Mouse (Mus musculus) ES-Bruce4 (cell line): Measurements from ENCODE around the gene Adamtsl4.

Source experiments
- CTCF ChIP-seq: IDR thresholded peaks from one replicate; pipeline ENCODE4 v1.8.1; 2011; ENCODE audit warnings: low read depth, low read length
- EP300 ChIP-seq: IDR thresholded peaks from 2 replicates; pipeline ENCODE4 v1.6.1; 2011; ENCODE audit warnings: low read depth, low read length; ENCODE audit not compliant: insufficient read depth

DNA sequence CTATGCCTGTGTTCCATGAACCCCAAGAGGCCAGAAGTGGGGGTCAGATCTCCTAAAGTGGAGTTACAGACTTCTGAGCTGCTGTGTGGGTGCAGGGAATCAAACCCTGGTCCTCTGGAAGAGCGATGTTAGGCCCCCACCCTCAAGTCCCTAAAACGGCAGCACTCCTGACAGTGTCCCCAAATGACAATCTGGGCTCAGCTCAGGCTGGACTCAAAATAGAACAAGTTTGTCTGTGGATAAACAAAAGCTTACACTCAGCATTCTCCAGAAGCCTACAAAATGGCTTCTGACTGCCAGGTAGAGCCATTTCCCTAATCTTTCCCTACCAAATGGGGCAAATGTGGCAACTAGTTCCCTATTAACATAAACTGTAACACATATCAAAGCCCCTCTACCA, 13.4 kb upstream of the Adamtsl4 start:
- TF ChIP-seq CTCF (no peak), EP300 (no peak)
